Mouse (Mus musculus): ENCODE measurements around the gene Rnaset2a. TPM values are rescaled to one million over a fixed set of nuclear protein-coding genes. Genes with fewer than 3 reads are reported as not detected.

The Rnaset2a gene
- total RNA-seq, 2 experiments from 2014 or later = 52.2 to 60.3 TPM

Other genes with a start within 250 kb of the Rnaset2a start
- 1 to 10 TPM; 5.1 to 5.3 TPM for gene Tagap, start 222.1 kb downstream of the Rnaset2a start, total RNA-seq (2021)
- 10 to 100 TPM; 36.5 to 52.9 TPM for gene Rsph3a, start 202.5 kb downstream of the Rnaset2a start, total RNA-seq (2021)
- under 1 TPM; 0.22 to 0.43 TPM for gene Gm49673, start 309 bp downstream of the Rnaset2a start, total RNA-seq (2021)
- 10 to 100 TPM; 17.5 to 26.1 TPM for gene Fgfr1op, start 17.4 kb upstream of the Rnaset2a start, total RNA-seq (2021)
- not detected for gene Ccr6, start 87.9 kb upstream of the Rnaset2a start, total RNA-seq (2021)
- 100 to 1,000 TPM; 319 to 746 TPM for gene Mpc1, start 134.8 kb upstream of the Rnaset2a start, total RNA-seq (2021)
- gene Sft2d1, start 163.0 kb upstream of the Rnaset2a start, total RNA-seq (2021) = 10 to 100 TPM; 38.1 to 43.2 TPM
- gene Prr18, start 189.4 kb upstream of the Rnaset2a start, total RNA-seq (2021) = under 1 TPM; 0.30 to 0.35 TPM
- gene T2, start 207.9 kb upstream of the Rnaset2a start, total RNA-seq (2021) = not detected

Measured in adrenal gland, adult 18-20 months (tissue).